In genomic region chr4:13126832-13127700, GRCm38 (mm10) we compare ENCODE assay signal across 13 mouse cellular contexts.
A peak's percentile ranks its signal among the peaks of the same experiment; 100 is the strongest.
DNase-seq lines count a peak whose midpoint lies in the region; ATAC-seq and TF ChIP-seq lines count a peak whose summit lies in the region.
"Had no signal": no experiment of that assay in that cellular context is flagged by ENCODE, and none has a peak within 500 bp of the region (broad histone marks: within the 10 kb centered on the region; RNA-seq: fewer than 3 reads in every experiment).

No protein-coding gene starts in this region.

- no peak overlapping the region for H3K4me3 ChIP-seq in heart, embryonic 12.5 days
- H3K4me3 ChIP-seq in bone marrow macrophage, adult 2 months (ENCODE audit: insufficient read depth, low read length), result no peak overlapping the region
- H3K4me3 ChIP-seq: hindbrain, embryonic 10.5 days; left cerebral cortex, adult 2 months; liver, embryonic 15.5 days had no signal

- DNase-seq in heart, adult 8-10 months (ENCODE audit: low spot score), result peak; percentile 19
- DNase-seq in NIH3T3 (ENCODE audit: low read depth), result peak; percentile 78
- peak; percentile 36 for DNase-seq in lung, postnatal 25 days (ENCODE audit: low spot score)
- DNase-seq in cerebellum, postnatal 14 days, result no peak
- no peak for DNase-seq in layer of hippocampus, adult 8-10 months (ENCODE audit: low spot score in 2 of 2)
- DNase-seq: midbrain, embryonic 14.5 days had no signal

- H3K27ac ChIP-seq in heart, embryonic 12.5 days (ENCODE audit: poor library complexity, severe bottlenecking), result no peak overlapping the region
- peak overlapping the region; percentile 90 for H3K27ac ChIP-seq in bone marrow macrophage, adult 2 months (ENCODE audit: insufficient read depth, low read depth, low read length)
- H3K27ac ChIP-seq: hindbrain, embryonic 10.5 days; left cerebral cortex, adult 2 months; liver, embryonic 15.5 days; stomach, postnatal 0 days had no signal

- no peak for TF ChIP-seq POLR2A in bone marrow macrophage, adult 2 months (IDR thresholded peaks at IDR 0.05; ENCODE audit: borderline replicate concordance, low read depth, low read length)

- TF ChIP-seq CTCF in bone marrow macrophage, adult 2 months (IDR thresholded peaks at IDR 0.05; ENCODE audit: low read depth, low read length), result no peak

- no peaks in the 10 kb centered on the region for H3K9me3 ChIP-seq in heart, embryonic 12.5 days (replicated peaks)
- H3K9me3 ChIP-seq: hindbrain, embryonic 10.5 days; liver, embryonic 15.5 days had no signal

- no peaks in the 10 kb centered on the region for H3K4me1 ChIP-seq in heart, embryonic 12.5 days (replicated peaks)
- peaks cover 22% of the 10 kb centered on the region for H3K4me1 ChIP-seq in bone marrow macrophage, adult 2 months (ENCODE audit: control insufficient read depth, insufficient read depth, low read length)
- H3K4me1 ChIP-seq: hindbrain, embryonic 10.5 days; liver, embryonic 15.5 days had no signal

- no peak overlapping the region for H3K9ac ChIP-seq in heart, embryonic 12.5 days
- H3K9ac ChIP-seq: liver, embryonic 15.5 days had no signal

- no peak for ATAC-seq in heart, embryonic 12.5 days (ENCODE audit: insufficient number of reproducible peaks, low FRiP score)
- ATAC-seq: intestine, postnatal 0 days had no signal

- no peaks in the 10 kb centered on the region for H3K36me3 ChIP-seq in heart, embryonic 12.5 days
- H3K36me3 ChIP-seq: hindbrain, embryonic 10.5 days; liver, embryonic 15.5 days had no signal

- H3K27me3 ChIP-seq in heart, embryonic 12.5 days (replicated peaks), result no peaks in the 10 kb centered on the region
- H3K27me3 ChIP-seq: liver, embryonic 15.5 days had no signal

- H3K4me2 ChIP-seq in heart, embryonic 12.5 days, result no peak overlapping the region
- H3K4me2 ChIP-seq: liver, embryonic 15.5 days had no signal

- 85% methylated on average over 8 of the region's 8 CpGs for WGBS in heart, embryonic 12.5 days

Comparison
In these comparisons a context has a peak if more than half of its experiments do, and no peak if none do; other contexts are left out.
1. DNase-seq: peak in heart, adult 8-10 months (single experiment), NIH3T3 (single experiment) and lung, postnatal 25 days (single experiment); none in cerebellum, postnatal 14 days (0 of 2) and layer of hippocampus, adult 8-10 months (0 of 2).